Mouse (Mus musculus) regulatory T cell (primary cell): Measurements from ENCODE around the gene Vhl.

Experiments
- in situ Hi-C: fragments of 300-600 bp; cut with MboI, MseI; formaldehyde crosslinking; loops from one replicate; pipeline ENCODE4 v1.15.1; 2025; ENCODE audit warnings: high pct_unique_total_duplicates

Gene Vhl

GRCm38 (mm10) chr6:113661353-113662241 lies 37.8 kb downstream of the Vhl start:
- in situ Hi-C loops = no loop called here

DNA sequence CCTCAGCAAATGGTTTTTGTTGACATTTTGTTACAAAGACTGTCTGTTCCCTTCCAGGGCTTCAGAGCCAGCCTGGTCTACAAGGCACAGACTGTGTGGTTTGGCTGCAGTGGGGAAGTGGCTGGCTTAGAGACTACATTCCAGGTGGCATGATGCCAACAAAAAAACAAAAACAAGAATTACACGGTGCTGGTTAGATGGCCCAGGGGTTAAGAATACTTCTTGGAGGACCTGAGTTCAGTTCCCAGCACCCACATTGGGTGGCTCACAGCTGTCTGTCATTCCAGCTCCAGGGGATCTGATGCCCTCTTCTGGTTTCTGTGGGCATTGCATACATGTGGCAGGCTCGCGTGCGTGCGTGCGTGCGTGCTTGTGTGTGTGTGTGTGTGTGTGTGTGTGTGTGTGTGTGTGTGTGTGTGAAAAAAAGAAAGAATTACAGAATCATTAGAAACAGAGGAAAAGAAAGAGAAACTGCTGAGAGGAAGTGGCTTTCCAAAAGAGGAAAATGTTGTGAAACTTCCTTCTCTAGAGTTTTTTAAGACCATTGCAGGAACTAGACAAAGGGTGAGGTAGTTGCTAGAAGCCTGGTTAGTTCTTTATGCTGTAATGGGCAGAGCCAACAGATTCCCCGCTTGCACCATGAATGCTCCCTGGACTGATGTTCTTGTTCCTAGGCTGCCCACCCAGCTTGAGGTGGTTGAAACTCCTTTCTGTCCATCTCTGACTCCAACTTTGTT lies 39.4 kb downstream of the Vhl start:
- in situ Hi-C loops = no loop called here

- in situ Hi-C loops = no loop called here
Measured at GRCm38 (mm10) chr6:113664305-113664704, 40.5 kb downstream of the Vhl start.

- in situ Hi-C loops = no loop called here
Measured at GRCm38 (mm10) chr6:113667611-113668122, 43.9 kb downstream of the Vhl start.

- in situ Hi-C loops = no loop called here
Measured at GRCm38 (mm10) chr6:113668287-113669154, 44.8 kb downstream of the Vhl start.

DNA sequence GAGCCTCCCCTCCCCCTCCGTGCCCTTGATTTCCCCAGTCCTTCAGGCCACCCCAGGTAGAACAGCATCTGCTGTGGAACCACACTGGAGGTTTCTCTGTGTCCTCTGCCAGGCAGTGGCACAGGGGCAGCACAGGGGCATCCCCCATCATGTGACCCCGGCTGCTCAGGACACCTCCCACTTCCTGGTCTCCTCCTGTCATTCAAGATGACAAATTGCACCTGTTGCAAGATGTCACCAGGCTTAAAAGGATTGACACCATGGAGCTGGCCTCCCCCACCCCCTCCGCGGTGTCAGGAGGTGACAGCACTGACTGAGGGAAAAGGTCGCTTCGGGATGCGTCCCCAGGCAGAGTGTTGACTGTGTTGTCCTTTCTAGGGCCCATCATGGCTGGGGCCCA lies 46.1 kb downstream of the Vhl start:
- in situ Hi-C loops = loop anchor here (5.0 kb wide), 1 partner anchor 33 kb away; the partner anchor contains the start of gene Irak2

GRCm38 (mm10) chr6:113672029-113672428 lies 48.3 kb downstream of the Vhl start:
- in situ Hi-C loops = loop anchor here (5.0 kb wide), 1 partner anchor 35 kb away; the partner anchor contains the start of gene Irak2

GRCm38 (mm10) chr6:113672989-113673388 lies 49.2 kb downstream of the Vhl start:
- in situ Hi-C loops = loop anchor here (5.0 kb wide), 1 partner anchor 36 kb away; the partner anchor contains the start of gene Irak2

DNA sequence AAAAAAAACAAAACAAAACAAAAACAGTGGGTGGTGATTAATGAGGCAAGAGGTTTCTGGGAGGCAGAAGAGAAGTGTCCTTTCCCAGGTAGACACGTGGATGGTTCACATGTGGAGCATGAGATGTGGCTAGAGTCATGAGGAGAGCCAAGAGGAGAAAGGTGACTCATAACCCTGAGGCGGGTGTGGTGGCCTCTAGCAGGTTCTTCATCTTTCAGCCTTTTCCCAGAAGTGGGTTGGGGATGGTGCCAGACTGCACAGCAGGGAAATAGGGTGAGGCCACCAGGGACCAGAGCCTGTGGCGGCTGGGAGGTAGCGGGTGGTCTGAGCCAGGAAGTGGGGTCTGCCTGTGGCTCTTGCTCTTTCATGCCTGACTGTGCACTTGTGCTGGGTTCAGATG lies 51.5 kb downstream of the Vhl start:
- in situ Hi-C loops = no loop called here

GRCm38 (mm10) chr6:113675991-113676390 lies 52.2 kb downstream of the Vhl start:
- in situ Hi-C loops = no loop called here

GRCm38 (mm10) chr6:113677070-113677734 lies 53.4 kb downstream of the Vhl start:
- in situ Hi-C loops = no loop called here

DNA sequence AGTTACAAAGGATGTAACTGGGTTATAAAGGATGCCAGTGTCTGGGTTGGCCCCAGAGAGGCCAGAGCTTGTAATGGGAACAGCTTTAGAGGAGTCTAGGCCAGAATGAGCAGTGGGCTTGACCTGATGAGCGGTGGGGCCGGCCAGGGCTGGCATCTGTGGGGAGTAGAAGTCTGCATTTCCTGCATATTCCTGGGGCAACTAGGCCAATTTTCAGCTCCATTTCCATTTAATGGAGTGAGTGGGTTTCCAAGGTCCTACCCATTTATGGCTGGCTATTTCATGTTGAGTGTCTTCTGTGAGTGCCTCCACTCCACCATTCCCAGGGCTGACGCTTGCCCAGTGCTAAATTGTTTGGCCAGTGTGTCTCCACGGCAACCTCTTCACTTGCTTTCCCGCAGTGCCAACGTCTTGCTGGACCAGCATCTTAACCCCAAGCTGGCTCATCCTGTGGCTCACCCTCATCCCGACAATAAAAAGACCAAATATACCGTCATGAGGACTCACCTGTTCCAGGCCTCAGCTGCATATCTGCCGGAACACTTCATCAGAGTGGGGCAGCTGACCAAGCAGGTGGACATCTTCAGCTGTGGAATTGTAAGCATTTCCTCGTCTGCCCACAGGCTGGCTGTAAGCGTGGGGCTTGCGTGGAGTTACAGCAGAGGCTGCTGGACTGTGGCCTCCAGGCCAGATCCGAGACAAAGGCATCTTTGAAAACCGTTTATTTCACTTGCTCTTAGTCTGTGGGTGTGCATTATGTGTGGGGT lies 54.7 kb downstream of the Vhl start:
- in situ Hi-C loops = no loop called here

DNA sequence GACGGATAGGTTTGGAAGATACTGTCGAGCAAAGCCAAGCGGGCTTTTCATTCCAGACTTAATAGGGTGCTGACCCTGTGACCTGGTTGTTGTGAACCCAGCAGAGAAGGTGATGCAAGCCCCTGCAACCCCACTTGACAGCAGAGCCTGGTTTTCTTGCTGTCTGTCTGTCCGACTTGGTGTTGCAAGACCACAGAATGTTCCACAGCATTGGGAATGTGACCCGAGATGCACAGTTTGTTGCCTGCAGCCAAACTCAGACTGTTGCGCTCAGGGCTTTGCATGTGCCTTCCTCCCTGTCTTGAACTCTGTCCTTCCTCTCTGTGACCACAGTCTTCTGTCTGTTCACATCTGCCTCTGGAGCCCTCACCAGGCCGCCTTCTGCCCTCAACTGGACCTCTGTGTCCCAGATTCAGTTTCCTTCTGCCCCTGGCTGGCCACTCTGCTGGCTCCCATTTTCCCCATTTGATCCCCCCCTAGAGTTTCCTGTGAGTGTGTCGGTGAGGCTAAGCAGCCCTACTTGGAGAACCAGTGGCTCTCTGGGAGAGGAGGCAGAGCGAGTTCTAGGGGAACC lies 56.3 kb downstream of the Vhl start:
- in situ Hi-C loops = no loop called here
